Mouse (Mus musculus): ENCODE data around the gene Taf1c. TPM values are rescaled to one million over a fixed set of nuclear protein-coding genes. Genes with fewer than 3 reads are reported as not detected.

Gene Taf1c
- polyA plus RNA-seq, 1 experiment from 2014 or later: 15.7 TPM

DNA sequence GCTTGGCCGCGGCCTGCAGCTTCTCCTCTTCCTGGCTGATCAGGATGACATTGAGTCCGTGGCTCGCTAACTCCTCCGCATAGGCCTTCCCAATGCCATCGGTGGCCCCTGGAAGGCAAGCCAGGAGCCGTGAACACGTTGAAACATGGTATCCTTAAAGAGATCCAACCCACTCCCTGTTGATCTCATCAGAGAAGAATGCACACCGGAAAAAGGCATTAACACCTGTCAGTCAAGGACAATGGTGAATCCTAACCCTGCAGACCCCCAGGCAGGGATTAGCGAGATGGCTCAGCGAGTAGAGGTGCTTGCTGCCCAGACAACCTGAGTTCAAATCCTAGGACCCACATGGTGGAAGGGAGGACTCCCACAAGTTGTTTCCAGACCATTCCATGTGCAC, 38.7 kb downstream of the Taf1c start:
- Histone ChIP-seq H3K9me3 (no peaks in the 10 kb centered on the region), H3K4me3 (no peak overlapping the region), H3K27ac (replicated peaks) (no peak overlapping the region), H3K4me1 (peaks cover 10% of the 10 kb centered on the region), H3K27me3 (replicated peaks; ENCODE audit: low read depth, poor library complexity, severe bottlenecking) (no peaks in the 10 kb centered on the region), H3K36me3 (replicated peaks) (peaks cover 63% of the 10 kb centered on the region)
- no peak for DNase-seq (ENCODE audit: low spot score)
- WGBS: 79% methylated on average over 11 of the region's 11 CpGs

DNA sequence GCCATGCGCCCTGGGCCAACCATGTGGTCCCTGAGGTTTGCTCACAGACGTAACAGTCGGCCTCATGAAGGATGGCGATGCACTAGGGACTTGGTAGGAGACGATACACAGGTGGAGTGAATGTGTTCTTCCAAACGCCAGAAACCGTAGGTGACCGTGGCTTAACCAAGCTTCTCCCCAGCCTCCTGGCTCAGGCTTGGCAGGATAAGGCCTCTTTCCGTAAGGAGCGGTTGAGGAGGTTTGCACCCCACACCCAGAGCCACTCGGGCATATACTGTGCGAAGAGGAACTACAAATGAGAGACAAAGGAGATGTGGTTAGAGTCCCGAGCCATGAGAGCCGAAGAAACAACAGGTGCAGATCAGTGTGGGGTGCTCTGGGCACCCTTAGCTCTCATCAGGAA, 41.2 kb downstream of the Taf1c start:
- H3K36me3 ChIP-seq (replicated peaks): peaks cover 63% of the 10 kb centered on the region
- no peak overlapping the region for H3K27ac ChIP-seq (replicated peaks)
- no peak for DNase-seq (ENCODE audit: low spot score)
- no peak overlapping the region for H3K4me3 ChIP-seq
- no peaks in the 10 kb centered on the region for H3K9me3 ChIP-seq
- WGBS: 93% methylated on average over 14 of the region's 14 CpGs
- H3K4me1 ChIP-seq: peaks cover 5% of the 10 kb centered on the region; the same call in 1 of the 2 replicates
- H3K27me3 ChIP-seq (replicated peaks; ENCODE audit: low read depth, poor library complexity, severe bottlenecking): no peaks in the 10 kb centered on the region

DNA sequence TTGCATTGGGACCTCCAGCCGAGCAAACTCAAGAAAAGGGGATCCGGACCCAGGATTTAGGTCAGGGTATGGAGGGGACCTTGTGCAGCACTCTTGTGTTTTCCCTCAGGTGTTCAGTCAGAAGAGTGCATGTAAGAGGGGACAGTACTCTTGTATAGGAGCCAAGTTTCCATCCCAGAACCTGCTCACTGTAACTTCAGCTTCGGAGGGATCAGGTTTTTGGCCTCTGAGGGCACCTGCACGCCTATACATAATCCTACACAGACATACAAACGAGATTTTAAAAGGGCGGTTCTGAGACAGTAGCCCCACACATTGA, 45.7 kb downstream of the Taf1c start:
- H3K27me3 ChIP-seq (replicated peaks; ENCODE audit: low read depth, poor library complexity, severe bottlenecking): no peaks in the 10 kb centered on the region
- no peak for DNase-seq (ENCODE audit: low spot score)
- H3K27ac ChIP-seq (replicated peaks): peak overlapping the region; percentile 93
- no peaks in the 10 kb centered on the region for H3K9me3 ChIP-seq
- H3K4me1 ChIP-seq: peaks cover 20% of the 10 kb centered on the region
- 90% methylated on average over 6 of the region's 6 CpGs for WGBS
- peak overlapping the region; percentile 73 for H3K4me3 ChIP-seq
- peaks cover 37% of the 10 kb centered on the region for H3K36me3 ChIP-seq (replicated peaks)

DNA sequence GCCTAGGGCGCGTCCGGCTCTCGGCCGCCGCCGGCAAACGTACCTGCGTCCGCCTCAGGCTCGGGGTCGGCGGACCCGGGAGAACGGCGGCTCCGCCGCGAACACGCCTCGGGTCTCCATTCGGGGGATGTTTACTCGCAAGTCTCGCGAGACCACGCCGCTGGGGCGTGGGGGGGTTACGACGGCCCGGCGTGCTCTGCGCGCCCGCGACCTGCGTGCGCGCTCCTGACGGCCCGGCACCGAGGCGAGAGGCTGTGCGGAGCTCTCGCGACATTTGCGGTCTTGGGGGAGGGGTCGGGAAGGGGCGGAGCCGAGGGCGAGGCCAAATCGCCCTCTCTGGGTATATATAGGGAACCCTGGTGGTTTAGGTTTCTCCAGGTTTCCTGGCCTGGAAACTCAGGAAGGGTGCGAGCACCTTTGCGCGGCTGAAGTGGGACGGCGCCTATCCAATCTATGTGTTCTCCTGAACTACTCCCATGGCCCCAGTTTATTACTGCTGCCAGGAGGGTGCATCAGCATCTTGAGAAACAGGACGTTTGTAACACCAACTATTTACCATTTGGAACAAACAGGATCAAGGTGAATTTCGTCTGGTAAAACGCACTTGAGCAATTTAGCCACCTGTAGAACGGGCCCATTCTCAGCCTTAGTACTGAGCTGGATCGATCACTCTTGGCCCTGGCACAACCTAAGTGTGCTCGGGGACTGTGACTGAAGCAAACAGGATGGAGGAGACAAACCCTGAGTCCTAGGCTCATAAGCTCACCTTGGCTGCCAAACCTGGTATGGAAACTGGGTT, 46.2 kb downstream of the Taf1c start, which contains the start of gene Mbtps1:
TSS of gene Mbtps1 (minus strand) at position 133 of the 799 bp plus-strand sequence.
- peaks cover 33% of the 10 kb centered on the region for H3K36me3 ChIP-seq (replicated peaks)
- H3K4me1 ChIP-seq: peaks cover 20% of the 10 kb centered on the region
- peak; percentile 99 for DNase-seq (ENCODE audit: low spot score)
- 6% methylated on average over 63 of the region's 63 CpGs for WGBS
- H3K4me3 ChIP-seq: peak within 1 kb of the TSS; percentile 73
- peak within 1 kb of the TSS; percentile 93 for H3K27ac ChIP-seq (replicated peaks)
- H3K27me3 ChIP-seq (replicated peaks; ENCODE audit: low read depth, poor library complexity, severe bottlenecking): no peaks in the 10 kb centered on the region
- no peaks in the 10 kb centered on the region for H3K9me3 ChIP-seq

DNA sequence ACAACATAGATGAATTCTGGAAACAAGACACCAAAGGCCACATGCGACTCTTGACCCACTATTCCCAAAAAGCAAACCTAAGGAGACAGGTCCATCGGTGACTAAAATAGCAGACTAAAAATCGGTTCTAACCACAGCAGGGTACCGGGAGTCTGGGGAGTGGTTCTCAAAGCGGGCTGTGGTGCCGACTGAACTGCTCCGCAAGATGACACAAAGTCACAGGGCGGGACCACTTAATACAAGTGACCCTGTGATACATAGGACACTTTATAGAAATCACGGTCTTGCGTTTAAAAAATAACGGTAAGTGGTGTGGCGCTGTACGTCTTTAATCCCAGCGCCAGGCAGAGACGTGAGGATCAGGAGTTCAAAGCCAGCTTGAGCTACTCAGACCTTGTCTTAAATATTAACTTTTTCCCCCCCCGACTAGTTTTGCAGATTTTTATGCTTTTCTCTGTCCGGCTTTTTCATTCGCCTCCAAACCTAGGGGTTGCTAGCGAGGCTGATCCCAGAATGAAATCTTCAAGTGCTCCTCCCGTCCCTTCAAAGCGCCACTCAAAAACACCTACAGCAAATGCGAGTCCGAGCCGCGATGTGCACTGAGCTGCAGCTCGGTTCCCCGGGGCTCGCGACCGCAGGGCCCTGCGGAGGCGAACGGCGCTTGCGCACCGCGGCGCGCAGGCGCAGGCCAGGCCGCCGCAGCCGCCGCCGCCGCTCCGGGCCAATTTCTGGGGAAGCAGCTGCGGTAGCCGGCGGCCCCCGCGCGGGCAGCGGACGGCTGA, 47.0 kb downstream of the Taf1c start:
- Histone ChIP-seq H3K4me1 (peaks cover 20% of the 10 kb centered on the region), H3K9me3 (no peaks in the 10 kb centered on the region), H3K27ac (replicated peaks) (peak overlapping the region; percentile 93), H3K36me3 (replicated peaks) (peaks cover 25% of the 10 kb centered on the region), H3K4me3 (peak overlapping the region; percentile 73), H3K27me3 (replicated peaks; ENCODE audit: low read depth, poor library complexity, severe bottlenecking) (no peaks in the 10 kb centered on the region)
- WGBS: 1% methylated on average over 55 of the region's 55 CpGs
- no peak for DNase-seq (ENCODE audit: low spot score)

DNA sequence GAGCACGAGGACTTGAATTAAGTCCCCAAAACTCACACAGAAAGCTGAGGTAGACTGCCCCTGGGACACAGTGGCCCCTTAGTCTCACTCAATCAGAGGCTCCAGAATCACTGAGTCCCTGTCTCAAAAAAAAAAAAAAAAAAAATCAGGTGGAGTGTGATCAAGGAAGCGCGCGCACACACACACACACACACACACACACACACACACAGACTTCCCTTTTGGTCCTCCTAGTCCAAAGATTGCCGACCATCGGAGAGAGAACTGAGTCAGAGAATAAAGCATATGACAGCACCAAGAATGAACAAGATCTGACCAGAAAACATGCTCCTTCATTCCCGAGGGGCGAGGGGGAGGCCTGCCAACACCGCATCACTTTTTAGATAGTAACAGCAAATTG, 47.9 kb downstream of the Taf1c start:
- H3K27ac ChIP-seq (replicated peaks): no peak overlapping the region
- H3K36me3 ChIP-seq (replicated peaks): peaks cover 17% of the 10 kb centered on the region
- DNase-seq (ENCODE audit: low spot score): no peak
- H3K27me3 ChIP-seq (replicated peaks; ENCODE audit: low read depth, poor library complexity, severe bottlenecking): no peaks in the 10 kb centered on the region
- 89% methylated on average over 9 of the region's 9 CpGs for WGBS
- no peaks in the 10 kb centered on the region for H3K9me3 ChIP-seq
- H3K4me3 ChIP-seq: peak overlapping the region; percentile 73
- peaks cover 20% of the 10 kb centered on the region for H3K4me1 ChIP-seq

DNA sequence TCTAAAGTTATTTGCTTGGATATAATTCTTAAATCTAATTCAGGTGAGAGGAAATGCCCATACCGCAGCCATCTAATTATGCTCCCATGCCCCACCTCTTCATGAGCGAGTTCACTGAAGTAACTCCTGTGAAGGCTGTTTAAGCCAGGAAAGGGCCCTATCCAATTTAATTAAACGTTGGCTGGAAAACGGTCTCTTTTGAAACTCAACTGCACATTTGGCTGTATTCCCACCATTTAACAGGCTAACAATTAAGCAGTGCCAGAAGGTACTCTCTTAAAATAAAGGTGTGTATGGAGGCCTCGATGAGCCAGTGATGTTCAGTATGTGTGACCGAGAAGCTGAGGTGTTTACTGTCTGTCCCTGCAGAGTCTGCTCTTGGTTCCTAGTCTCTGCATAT, 49.2 kb downstream of the Taf1c start:
- Histone ChIP-seq H3K36me3 (replicated peaks) (peaks cover 11% of the 10 kb centered on the region), H3K9me3 (no peaks in the 10 kb centered on the region), H3K4me1 (peaks cover 20% of the 10 kb centered on the region), H3K4me3 (no peak overlapping the region), H3K27me3 (replicated peaks; ENCODE audit: low read depth, poor library complexity, severe bottlenecking) (no peaks in the 10 kb centered on the region), H3K27ac (replicated peaks) (no peak overlapping the region)
- no peak for DNase-seq (ENCODE audit: low spot score)
- WGBS: 94% methylated on average over 6 of the region's 6 CpGs

DNA sequence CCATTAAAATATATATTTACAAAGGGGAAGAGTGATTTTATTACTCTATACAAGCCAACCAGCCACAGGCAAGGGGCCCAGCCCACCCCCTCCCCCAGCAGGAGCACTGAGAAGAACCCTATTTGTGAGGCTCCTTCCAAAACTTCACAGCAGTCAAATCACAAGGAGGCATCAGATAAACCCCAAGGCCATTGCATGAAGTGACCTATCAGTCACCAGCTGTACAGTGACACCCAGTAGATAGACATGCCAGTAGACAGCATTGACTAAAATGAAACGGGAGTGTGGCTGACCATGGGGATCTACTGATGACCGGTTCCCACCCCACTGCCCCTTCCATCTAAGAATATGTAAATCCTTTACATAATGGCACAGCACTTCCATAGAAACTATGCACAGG, 52.1 kb downstream of the Taf1c start:
- 84% methylated on average over 2 of the region's 2 CpGs for WGBS
- no peaks in the 10 kb centered on the region for H3K9me3 ChIP-seq
- no peak for DNase-seq (ENCODE audit: low spot score)

DNA sequence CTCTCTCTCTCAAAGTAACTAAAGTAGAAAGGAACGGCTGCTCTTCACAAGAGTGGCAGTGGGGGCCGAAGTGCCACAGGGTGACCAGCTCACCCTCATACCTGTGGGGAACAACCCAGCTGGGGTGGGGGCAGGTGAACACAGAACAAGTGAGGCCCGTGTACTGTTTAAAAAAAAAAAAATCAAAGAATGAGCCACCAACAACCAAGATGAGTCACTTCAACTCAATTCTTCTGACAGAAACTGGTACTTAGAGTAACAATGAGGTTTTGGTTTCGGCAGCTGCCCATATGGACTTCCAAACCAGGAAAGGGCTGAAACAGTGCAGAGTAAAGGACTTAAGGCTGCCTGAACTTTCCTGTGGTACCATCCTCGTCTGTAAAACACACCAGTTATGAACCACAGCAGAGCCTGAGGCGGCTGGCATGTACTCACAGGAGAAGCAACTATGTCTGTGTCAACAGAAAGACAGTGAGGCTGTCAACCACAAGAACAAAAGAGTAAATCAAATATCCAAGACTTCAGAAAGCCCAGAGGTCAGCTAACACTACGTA, 56.4 kb downstream of the Taf1c start:
- Histone ChIP-seq H3K4me3 (no peak overlapping the region), H3K27ac (replicated peaks) (no peak overlapping the region), H3K36me3 (replicated peaks) (peaks cover 58% of the 10 kb centered on the region), H3K27me3 (replicated peaks; ENCODE audit: low read depth, poor library complexity, severe bottlenecking) (no peaks in the 10 kb centered on the region), H3K9me3 (no peaks in the 10 kb centered on the region), H3K4me1 (no peaks in the 10 kb centered on the region)
- DNase-seq (ENCODE audit: low spot score): no peak
- WGBS: 86% methylated on average over 7 of the region's 7 CpGs

More for the DNA sequence above, 52.1 kb downstream of the Taf1c start:
- peaks cover 25% of the 10 kb centered on the region for H3K36me3 ChIP-seq (replicated peaks)
- H3K4me3 ChIP-seq: no peak overlapping the region
- H3K27ac ChIP-seq (replicated peaks): no peak overlapping the region
- peaks cover 14% of the 10 kb centered on the region for H3K4me1 ChIP-seq
- no peaks in the 10 kb centered on the region for H3K27me3 ChIP-seq (replicated peaks; ENCODE audit: low read depth, poor library complexity, severe bottlenecking)

Other genes with a start within 250 kb of the Taf1c start
- 7.3 and 7.6 TPM in 2 replicates for gene Mlycd, start 210.3 kb downstream of the Taf1c start, polyA plus RNA-seq (2016; fragmentation: Nextera tagmentation; extraction: Ambion mirVana)
- gene Osgin1, start 171.1 kb downstream of the Taf1c start, polyA plus RNA-seq (2016; fragmentation: Nextera tagmentation; extraction: Ambion mirVana): 0.43 and 0.47 TPM in 2 replicates
- gene Necab2, start 158.5 kb downstream of the Taf1c start, polyA plus RNA-seq (2016; fragmentation: Nextera tagmentation; extraction: Ambion mirVana): 8.8 and 9.4 TPM in 2 replicates
- 1.9 and 2.1 TPM in 2 replicates for gene Slc38a8, start 103.5 kb downstream of the Taf1c start, polyA plus RNA-seq (2016; fragmentation: Nextera tagmentation; extraction: Ambion mirVana)
- 120 and 121 TPM in 2 replicates for gene Mbtps1, start 46.5 kb downstream of the Taf1c start, polyA plus RNA-seq (2016; fragmentation: Nextera tagmentation; extraction: Ambion mirVana)
- 42.0 and 43.5 TPM in 2 replicates for gene Hsdl1, start 30.0 kb downstream of the Taf1c start, polyA plus RNA-seq (2016; fragmentation: Nextera tagmentation; extraction: Ambion mirVana)
- gene Dnaaf1, start 30.0 kb downstream of the Taf1c start, polyA plus RNA-seq (2016; fragmentation: Nextera tagmentation; extraction: Ambion mirVana): 0.11 and 0.15 TPM in 2 replicates
- 0.27 TPM in 1 of 2 replicates, not detected in the other for gene Adad2, start 7.5 kb upstream of the Taf1c start, polyA plus RNA-seq (2016; fragmentation: Nextera tagmentation; extraction: Ambion mirVana)
- gene Kcng4, start 30.5 kb upstream of the Taf1c start, polyA plus RNA-seq (2016; fragmentation: Nextera tagmentation; extraction: Ambion mirVana): 0.22 and 0.47 TPM in 2 replicates
- gene Wfdc1, start 61.1 kb upstream of the Taf1c start, polyA plus RNA-seq (2016; fragmentation: Nextera tagmentation; extraction: Ambion mirVana): 3.8 and 4.5 TPM in 2 replicates
- gene Atp2c2, start 94.8 kb upstream of the Taf1c start, polyA plus RNA-seq (2016; fragmentation: Nextera tagmentation; extraction: Ambion mirVana): 3.8 and 4.1 TPM in 2 replicates
- gene Tldc1, start 173.2 kb upstream of the Taf1c start, polyA plus RNA-seq (2016; fragmentation: Nextera tagmentation; extraction: Ambion mirVana): 12.8 and 14.5 TPM in 2 replicates
- 137 and 149 TPM in 2 replicates for gene Cotl1, start 235.3 kb upstream of the Taf1c start, polyA plus RNA-seq (2016; fragmentation: Nextera tagmentation; extraction: Ambion mirVana)